Mouse (Mus musculus) CH12.LX (cell line): ENCODE data around the gene Noc3l. TPM values are rescaled to one million over a fixed set of nuclear protein-coding genes. Genes with fewer than 3 reads are reported as not detected.

Experiments
- DNase-seq: peaks from one replicate; pipeline ENCODE4 v3.0.0-alpha.2; 2013; ENCODE audit errors: extremely low read depth
- H3K27ac ChIP-seq: 2 replicates; pipeline ENCODE4 v1.5.1; 2012; ENCODE audit warnings: low read depth, mild to moderate bottlenecking, control low read depth, moderate library complexity; ENCODE audit not compliant: insufficient read depth
- H3K27me3 ChIP-seq: replicated peaks from 2 replicates; pipeline ENCODE3; 2012; ENCODE audit warnings: inconsistent platforms
- H3K36me3 ChIP-seq, 2 experiments: replicated peaks in 1 of 2; 2 replicates each; pipeline versions ENCODE3 to v1.6.1; 2012; ENCODE audit warnings: inconsistent platforms in 1 of 2, low read length in 1 of 2, mild to moderate bottlenecking in 1 of 2, mixed read lengths in 1 of 2, moderate library complexity in 1 of 2; ENCODE audit not compliant: control insufficient read depth in 1 of 2, insufficient read depth in 1 of 2
- H3K4me1 ChIP-seq, 2 experiments: 2 replicates each; pipeline ENCODE4 v1.6.1; 2012; ENCODE audit warnings: inconsistent platforms in 1 of 2, moderate library complexity in 1 of 2; ENCODE audit not compliant: insufficient read depth in 2 of 2, control insufficient read depth in 1 of 2
- H3K4me2 ChIP-seq: 2 replicates; pipeline ENCODE4 v1.6.1; 2012; ENCODE audit warnings: low read depth, mild to moderate bottlenecking, control low read depth; ENCODE audit not compliant: poor library complexity, insufficient read depth, severe bottlenecking
- H3K4me3 ChIP-seq, 3 experiments: fragments of 150-350 bp in 1 of 3; sonication (generic) in 1 of 3; replicated peaks in 1 of 3; 2 replicates each; pipeline versions ENCODE3 to v1.5.1; 2011 to 2012; ENCODE audit warnings: low read depth in 2 of 3, low read length in 2 of 3, mild to moderate bottlenecking in 2 of 3, moderate library complexity in 2 of 3, control low read depth in 1 of 3, improper control_type of control experiment in 1 of 3, inconsistent platforms in 1 of 3, mixed read lengths in 1 of 3; ENCODE audit not compliant: poor library complexity in 1 of 3
- H3K79me2 ChIP-seq: replicated peaks from 2 replicates; pipeline ENCODE4 v1.6.1; 2012; ENCODE audit warnings: mild to moderate bottlenecking, moderate library complexity; ENCODE audit not compliant: control insufficient read depth, poor library complexity, insufficient read depth, severe bottlenecking; ENCODE audit errors: extremely low read depth
- H3K9ac ChIP-seq: 2 replicates; pipeline ENCODE4 v1.6.1; 2012; ENCODE audit warnings: low read depth, mild to moderate bottlenecking, control low read depth, moderate library complexity; ENCODE audit not compliant: insufficient read depth
- H3K9me3 ChIP-seq: replicated peaks from 2 replicates; pipeline ENCODE3; 2012; ENCODE audit warnings: low read length, inconsistent platforms, mixed read lengths
- CTCF ChIP-seq, 2 experiments: IDR thresholded peaks in 1 of 2; conservative IDR thresholded peaks in 1 of 2; 2 replicates each; pipeline ENCODE4 v1.5.1; 2011 to 2012; ENCODE audit warnings: low read depth in 2 of 2, low read length in 2 of 2, improper control_type of control experiment in 1 of 2, inconsistent platforms in 1 of 2, mild to moderate bottlenecking in 1 of 2, moderate library complexity in 1 of 2
- E2F4 ChIP-seq: IDR thresholded peaks from 2 replicates; pipeline ENCODE4 v1.6.1; 2011; ENCODE audit warnings: low read depth, low read length, improper control_type of control experiment; ENCODE audit not compliant: insufficient replicate concordance
- ELF1 ChIP-seq: IDR thresholded peaks from 2 replicates; pipeline ENCODE4 v1.6.1; 2014; ENCODE audit warnings: low read depth, mild to moderate bottlenecking, inconsistent platforms, low read length, improper control_type of control experiment
- EP300 ChIP-seq: IDR thresholded peaks from 2 replicates; pipeline ENCODE4 v1.6.1; 2011; ENCODE audit warnings: low read length, improper control_type of control experiment
- JUN ChIP-seq: IDR thresholded peaks from 2 replicates; pipeline ENCODE4 v1.6.1; 2011; ENCODE audit warnings: low read depth, mild to moderate bottlenecking, low read length, improper control_type of control experiment, moderate library complexity; ENCODE audit not compliant: insufficient read depth
- MAFK ChIP-seq: IDR thresholded peaks from 2 replicates; pipeline ENCODE4 v1.6.1; 2011; ENCODE audit warnings: low read length, improper control_type of control experiment; ENCODE audit not compliant: insufficient replicate concordance
- MAZ ChIP-seq: IDR thresholded peaks from 2 replicates; pipeline ENCODE4 v1.6.1; 2012; ENCODE audit warnings: low read depth, mild to moderate bottlenecking, inconsistent platforms, low read length, improper control_type of control experiment, moderate library complexity
- MEF2A ChIP-seq: IDR thresholded peaks from 2 replicates; pipeline ENCODE4 v1.6.1; 2014; ENCODE audit warnings: low read depth, mild to moderate bottlenecking, inconsistent platforms, low read length, improper control_type of control experiment, borderline replicate concordance
- MYC ChIP-seq: IDR thresholded peaks from 2 replicates; pipeline ENCODE4 v1.6.1; 2011; ENCODE audit warnings: low read depth, mild to moderate bottlenecking, improper control_type of control experiment, low read length
- NELFE ChIP-seq: IDR thresholded peaks from 2 replicates; pipeline ENCODE4 v1.6.1; 2011; ENCODE audit warnings: low read depth, low read length, improper control_type of control experiment
- NRF1 ChIP-seq: IDR thresholded peaks from 2 replicates; pipeline ENCODE4 v1.6.1; 2014; ENCODE audit warnings: low read depth, mild to moderate bottlenecking, inconsistent platforms, low read length, improper control_type of control experiment, moderate library complexity
- POLR2A ChIP-seq: IDR thresholded peaks from 2 replicates; pipeline ENCODE4 v1.6.1; 2011; ENCODE audit warnings: low read depth, mild to moderate bottlenecking, improper control_type of control experiment, low read length
- SIN3A ChIP-seq: IDR thresholded peaks from 2 replicates; pipeline ENCODE4 v1.6.1; 2012; ENCODE audit warnings: low read length, improper control_type of control experiment, inconsistent platforms
- SMC3 ChIP-seq: IDR thresholded peaks from 2 replicates; pipeline ENCODE4 v1.6.1; 2011; ENCODE audit warnings: low read depth, low read length, improper control_type of control experiment
- UBTF ChIP-seq: IDR thresholded peaks from 2 replicates; pipeline ENCODE4 v1.6.1; 2012; ENCODE audit warnings: low read depth, mild to moderate bottlenecking, inconsistent platforms, low read length, improper control_type of control experiment, moderate library complexity
- ZC3H11A ChIP-seq: IDR thresholded peaks from 2 replicates; pipeline ENCODE4 v1.6.1; 2012; ENCODE audit warnings: low read depth, mild to moderate bottlenecking, inconsistent platforms, low read length, improper control_type of control experiment
- dilution Hi-C: fragments of 300-500 bp; cut with MboI; formaldehyde crosslinking; loops from 2 replicates; pipeline ENCODE4 v1.14.3; 2020; ENCODE audit warnings: low sequenced_read_pairs; ENCODE audit not compliant: extremely low pct_unique_long_range_greater_than_20kb, extremely low pct_ligation_motif_present
- in situ Hi-C: fragments of 300-500 bp; cut with MboI; formaldehyde crosslinking; loops from 3 replicates; pipeline ENCODE4 v1.14.3; 2019; ENCODE audit warnings: low sequenced_read_pairs, low pct_ligation_motif_present, low pct_unique_long_range_greater_than_20kb, mixed read lengths
- polyA plus RNA-seq: library from polyadenylated mRNA; unstranded; fragments of >175 nt; gene quantifications from 2 replicates; pipeline ENCODE4 v1.2.1, GENCODE M21; 2012; ENCODE audit warnings: low read depth; ENCODE audit not compliant: insufficient read length
- total RNA-seq, 2 experiments: library from RNA; depleted of rRNA; stranded (reverse); fragments of 300-350 nt in 1 of 2; fragments of >200 nt in 1 of 2; gene quantifications; 2 replicates each; pipeline ENCODE4 v1.2.3; 2012 to 2014

The Noc3l gene
- total and polyA plus RNA-seq, 3 experiments = 15.1 to 38.3 (median 34.9) TPM

- dilution Hi-C loops = no loop called here
- TF ChIP-seq POLR2A = no peak
- no peak for TF ChIP-seq MAFK
- TF ChIP-seq NRF1 = no peak
- TF ChIP-seq SMC3 = no peak
- TF ChIP-seq MAZ = no peak
- no peak for TF ChIP-seq E2F4
- no peak for TF ChIP-seq JUN
- TF ChIP-seq MEF2A = no peak
- no peak for TF ChIP-seq ELF1
- Histone ChIP-seq H3K9ac (no peak overlapping the region), H3K9me3 (no peaks in the 10 kb centered on the region), H3K79me2 (no peaks in the 10 kb centered on the region), H3K27ac (no peak overlapping the region), H3K27me3 (no peaks in the 10 kb centered on the region), H3K4me3 (no peak overlapping the region), H3K4me2 (no peak overlapping the region), H3K4me1 (no peaks in the 10 kb centered on the region), H3K36me3 (peaks cover under 1 to 21% of the 10 kb centered on the region in 2 experiments)
- in situ Hi-C loops = loop anchor here (25.0 kb wide), 1 partner anchor 371 kb away; no protein-coding TSS in a partner anchor
- DNase-seq = no peak
Measured at GRCm38 (mm10) chr19:38783542-38783941, 35.5 kb downstream of the Noc3l start.

GRCm38 (mm10) chr19:38778805-38779204 lies 40.2 kb downstream of the Noc3l start:
- TF ChIP-seq NELFE = no peak
- no peak for TF ChIP-seq EP300
- no peak for TF ChIP-seq ZC3H11A
- TF ChIP-seq MEF2A = no peak
- no peak for TF ChIP-seq MYC
- no peak for TF ChIP-seq CTCF (conservative IDR thresholded peaks at IDR 0.05 in 1 of 2, IDR thresholded peaks at IDR 0.05 in 1 of 2; ENCODE audit: low read depth in 2 of 2, low read length in 2 of 2)
- no peak for TF ChIP-seq UBTF
- TF ChIP-seq SIN3A = no peak
- TF ChIP-seq, all 38 proteins: peak for 0
- in situ Hi-C loops = loop anchor here (25.0 kb wide), 1 partner anchor 367 kb away; no protein-coding TSS in a partner anchor
- no peak for DNase-seq
- Histone ChIP-seq H3K9me3 (no peaks in the 10 kb centered on the region), H3K27me3 (no peaks in the 10 kb centered on the region), H3K4me1 (no peaks in the 10 kb centered on the region), H3K4me3 (no peak overlapping the region), H3K27ac (no peak overlapping the region), H3K4me2 (no peak overlapping the region), H3K9ac (no peak overlapping the region), H3K79me2 (no peaks in the 10 kb centered on the region), H3K36me3 (no peaks in the 10 kb centered on the region)
- dilution Hi-C loops = no loop called here
